Mouse (Mus musculus) intestine, embryonic 15.5 days (tissue): ENCODE data around the gene Slc45a3. TPM values are rescaled to one million over a fixed set of nuclear protein-coding genes. Genes with fewer than 3 reads are reported as not detected.

ENCODE experiments used
- ATAC-seq: fragments of 200-750 bp; cut with Nextera tagmentation; 2 replicates; pipeline ENCODE4 v1.8.0; 2017; ENCODE audit warnings: moderate TSS enrichment, moderate library complexity
- H3K27ac ChIP-seq: fragments of 300-500 bp; sonication (generic); 2 replicates; pipeline ENCODE4 v1.5.1; 2015; ENCODE audit warnings: mild to moderate bottlenecking, inconsistent platforms
- H3K27me3 ChIP-seq: fragments of 300-500 bp; sonication (generic); replicated peaks from 2 replicates; pipeline ENCODE4 v1.6.1; 2015; ENCODE audit warnings: inconsistent platforms
- H3K36me3 ChIP-seq: fragments of 300-500 bp; sonication (generic); 2 replicates; pipeline ENCODE4 v1.6.1; 2015; ENCODE audit warnings: inconsistent platforms
- H3K4me1 ChIP-seq: fragments of 300-500 bp; sonication (generic); replicated peaks from 2 replicates; pipeline ENCODE4 v1.6.1; 2015; ENCODE audit warnings: inconsistent platforms
- H3K4me2 ChIP-seq: fragments of 300-500 bp; sonication (generic); replicated peaks from 2 replicates; pipeline ENCODE4 v1.6.1; 2015; ENCODE audit warnings: mild to moderate bottlenecking, inconsistent platforms
- H3K4me3 ChIP-seq: fragments of 300-500 bp; sonication (generic); replicated peaks from 2 replicates; pipeline ENCODE4 v1.5.1; 2015; ENCODE audit warnings: inconsistent platforms
- H3K9ac ChIP-seq: fragments of 300-500 bp; sonication (generic); 2 replicates; pipeline ENCODE4 v1.6.1; 2015; ENCODE audit warnings: inconsistent platforms
- H3K9me3 ChIP-seq: fragments of 300-500 bp; sonication (generic); 2 replicates; pipeline ENCODE4 v1.6.1; 2016; ENCODE audit warnings: inconsistent platforms
- WGBS: fragments of 180-500 bp; shearing (Covaris S2); methylation state at CpG from one replicate; pipeline ENCODE4 v1.1.7; 2015; 5-methylcytosine and 5-hydroxymethylcytosine counted together
- polyA plus RNA-seq: library from polyadenylated mRNA; unstranded; fragments of >200 nt; fragmentation: Nextera tagmentation; extraction: Ambion mirVana; gene quantifications from 2 replicates; pipeline ENCODE4 v1.2.1, GENCODE M21; 2015

Gene Slc45a3
- polyA plus RNA-seq, 1 experiment from 2014 or later = 2.8 TPM

GRCm38 (mm10) chr1:132005466-132005865 lies 42.7 kb downstream of the Slc45a3 start:
- Histone ChIP-seq H3K4me3 (no peak overlapping the region), H3K4me2 (no peak overlapping the region)
- WGBS = 90% methylated on average over 1 of the region's 1 CpGs

DNA sequence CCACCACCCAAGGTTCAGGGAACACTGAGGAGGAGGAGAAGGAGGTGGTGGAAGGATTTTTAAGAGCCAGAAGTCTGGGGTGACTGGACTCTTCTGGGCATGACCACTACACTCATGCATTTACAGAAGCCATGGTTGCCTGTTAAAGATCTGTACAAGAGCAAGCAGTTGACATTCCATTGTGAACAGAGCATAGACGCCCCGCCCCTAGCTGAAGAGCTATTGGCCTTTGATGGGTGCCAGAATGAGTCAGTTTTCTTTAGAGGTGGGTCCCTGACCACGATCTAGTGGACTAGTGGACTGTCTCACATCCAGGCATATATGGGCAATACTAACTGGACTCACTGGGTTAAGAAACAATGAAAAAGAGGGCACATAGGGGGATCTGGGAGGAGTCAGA lies 43.3 kb downstream of the Slc45a3 start:
- no peak for ATAC-seq
- 73% methylated on average over 3 of the region's 3 CpGs for WGBS
- H3K27ac ChIP-seq = no peak overlapping the region
- peaks cover 14% of the 10 kb centered on the region for H3K4me1 ChIP-seq
- H3K9ac ChIP-seq = no peak overlapping the region
- no peaks in the 10 kb centered on the region for H3K36me3 ChIP-seq
- no peak overlapping the region for H3K4me3 ChIP-seq
- H3K4me2 ChIP-seq = no peak overlapping the region
- H3K9me3 ChIP-seq = no peaks in the 10 kb centered on the region
- H3K27me3 ChIP-seq = no peaks in the 10 kb centered on the region

More at GRCm38 (mm10) chr1:132005466-132005865, 42.7 kb downstream of the Slc45a3 start:
- Histone ChIP-seq H3K9me3 (no peaks in the 10 kb centered on the region), H3K9ac (no peak overlapping the region), H3K36me3 (no peaks in the 10 kb centered on the region), H3K4me1 (peaks cover 13% of the 10 kb centered on the region), H3K27me3 (no peaks in the 10 kb centered on the region), H3K27ac (no peak overlapping the region)
- ATAC-seq = no peak

DNA sequence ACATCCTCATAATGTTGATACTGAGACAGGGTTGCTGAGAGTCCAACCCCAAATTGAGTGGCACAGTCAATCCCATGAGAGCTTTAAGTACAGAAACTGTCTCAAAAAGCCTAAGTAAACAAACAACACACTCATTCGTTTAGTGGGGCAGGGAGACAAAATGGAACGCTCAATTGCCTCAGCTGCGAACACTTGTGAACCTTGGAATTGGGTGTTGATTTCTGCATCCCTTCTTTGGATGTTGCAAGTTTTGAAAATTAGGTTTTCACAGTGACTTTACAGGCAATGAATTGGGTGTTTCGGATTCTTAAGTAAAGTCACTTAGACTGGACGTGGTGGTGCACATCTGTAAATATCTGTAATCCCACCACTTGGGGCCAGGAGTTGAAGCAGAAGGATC lies 44.0 kb downstream of the Slc45a3 start:
- H3K4me3 ChIP-seq = peak overlapping the region; percentile 76
- no peak for ATAC-seq
- H3K9ac ChIP-seq = peak overlapping the region; percentile 1; the same call in 1 of the 2 replicates
- peak overlapping the region; percentile 98; the same call in 1 of the 2 replicates for H3K27ac ChIP-seq
- 14% methylated on average over 5 of the region's 5 CpGs for WGBS
- no peaks in the 10 kb centered on the region for H3K27me3 ChIP-seq
- peaks cover 14% of the 10 kb centered on the region for H3K4me1 ChIP-seq
- no peaks in the 10 kb centered on the region for H3K9me3 ChIP-seq
- H3K4me2 ChIP-seq = peak overlapping the region; percentile 58
- H3K36me3 ChIP-seq = no peaks in the 10 kb centered on the region

GRCm38 (mm10) chr1:132007282-132007815 lies 44.6 kb downstream of the Slc45a3 start, which contains the start of gene Elk4:
Gene Elk4, plus strand, starts transcription at chr1:132007607.
- no peaks in the 10 kb centered on the region for H3K36me3 ChIP-seq
- H3K4me2 ChIP-seq = peak within 1 kb of the TSS; percentile 59
- no peaks in the 10 kb centered on the region for H3K27me3 ChIP-seq
- peak; percentile 92 for ATAC-seq
- H3K9me3 ChIP-seq = no peaks in the 10 kb centered on the region
- peak within 1 kb of the TSS; percentile 98 for H3K27ac ChIP-seq
- WGBS = under 1% methylated on average over 60 of the region's 61 CpGs
- peak within 1 kb of the TSS; percentile 95 for H3K9ac ChIP-seq
- H3K4me1 ChIP-seq = peaks cover 14% of the 10 kb centered on the region
- H3K4me3 ChIP-seq = peak within 1 kb of the TSS; percentile 76

- WGBS = under 1% methylated on average over 63 of the region's 72 CpGs
- Histone ChIP-seq H3K4me2 (peak overlapping the region; percentile 59), H3K27me3 (no peaks in the 10 kb centered on the region), H3K9me3 (no peaks in the 10 kb centered on the region), H3K36me3 (no peaks in the 10 kb centered on the region), H3K4me3 (peak overlapping the region; percentile 76), H3K4me1 (peaks cover 14% of the 10 kb centered on the region), H3K27ac (peak overlapping the region; percentile 98), H3K9ac (peak overlapping the region; percentile 95)
- ATAC-seq = peak; percentile 94
Observed at GRCm38 (mm10) chr1:132007828-132008827, 45.4 kb downstream of the Slc45a3 start.

GRCm38 (mm10) chr1:132008881-132009644 lies 46.3 kb downstream of the Slc45a3 start:
- Histone ChIP-seq H3K4me1 (peaks cover 14% of the 10 kb centered on the region), H3K36me3 (no peaks in the 10 kb centered on the region), H3K9ac (peak overlapping the region; percentile 95), H3K27me3 (no peaks in the 10 kb centered on the region), H3K27ac (no peak overlapping the region), H3K9me3 (no peaks in the 10 kb centered on the region), H3K4me2 (peak overlapping the region; percentile 59), H3K4me3 (peak overlapping the region; percentile 76)
- ATAC-seq = no peak
- 34% methylated on average over 8 of the region's 8 CpGs for WGBS

DNA sequence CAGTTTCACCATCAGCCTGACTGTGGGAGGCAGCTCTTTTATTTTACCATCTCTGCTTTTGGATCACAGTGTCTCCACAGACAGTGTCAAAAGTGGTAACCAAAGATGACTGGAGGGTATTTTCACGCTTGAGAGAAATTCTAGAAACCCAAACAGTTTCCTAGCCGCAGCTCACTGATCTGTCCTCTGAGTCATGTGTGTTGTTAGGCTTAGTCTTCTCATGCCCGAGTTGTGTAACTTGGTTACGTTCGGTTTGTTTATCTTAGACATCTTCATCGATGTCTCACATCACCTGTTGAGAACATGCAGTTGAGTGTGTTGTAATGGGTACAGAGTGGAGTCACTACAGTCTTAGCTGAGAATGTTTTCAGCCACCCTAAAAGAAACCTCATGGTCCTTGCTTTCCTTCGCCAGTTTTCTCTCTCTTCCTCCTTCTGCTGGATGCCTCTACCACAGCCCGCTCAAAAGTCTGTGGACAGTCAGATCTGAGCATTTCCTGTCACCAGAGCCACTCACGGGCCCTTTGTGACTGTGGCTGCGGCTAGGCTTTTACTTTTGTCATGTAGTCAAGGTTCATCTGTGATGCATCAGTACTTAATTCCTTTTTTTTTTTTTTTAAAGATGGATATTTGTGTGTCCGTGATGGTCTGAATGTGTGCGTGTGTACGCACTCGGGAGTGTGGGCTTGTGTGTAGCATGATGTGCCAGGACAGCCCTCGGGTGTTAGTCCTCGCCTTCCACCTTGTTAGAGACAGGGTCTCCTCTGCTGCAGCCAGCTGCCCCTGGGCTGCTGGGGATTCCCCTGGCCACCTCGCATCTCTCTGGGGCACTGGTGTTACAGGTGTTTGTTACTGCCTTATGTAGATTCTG lies 48.1 kb downstream of the Slc45a3 start:
- Histone ChIP-seq H3K27ac (no peak overlapping the region), H3K4me2 (no peak overlapping the region), H3K4me1 (peaks cover 14% of the 10 kb centered on the region), H3K9me3 (no peaks in the 10 kb centered on the region), H3K27me3 (no peaks in the 10 kb centered on the region), H3K36me3 (no peaks in the 10 kb centered on the region), H3K9ac (no peak overlapping the region), H3K4me3 (no peak overlapping the region)
- ATAC-seq = no peak
- WGBS = 82% methylated on average over 17 of the region's 17 CpGs

GRCm38 (mm10) chr1:132011785-132012184 lies 49.0 kb downstream of the Slc45a3 start:
- 79% methylated on average over 2 of the region's 2 CpGs for WGBS
- H3K4me2 ChIP-seq = no peak overlapping the region
- H3K9ac ChIP-seq = no peak overlapping the region
- no peak overlapping the region for H3K27ac ChIP-seq
- H3K9me3 ChIP-seq = no peaks in the 10 kb centered on the region
- no peaks in the 10 kb centered on the region for H3K36me3 ChIP-seq
- no peak overlapping the region for H3K4me3 ChIP-seq
- H3K27me3 ChIP-seq = no peaks in the 10 kb centered on the region
- peaks cover 12% of the 10 kb centered on the region for H3K4me1 ChIP-seq
- no peak for ATAC-seq

- 84% methylated on average over 8 of the region's 8 CpGs for WGBS
- Histone ChIP-seq H3K27ac (no peak overlapping the region), H3K9ac (no peak overlapping the region), H3K9me3 (no peaks in the 10 kb centered on the region), H3K4me2 (no peak overlapping the region), H3K36me3 (peaks cover 3% of the 10 kb centered on the region), H3K4me1 (peaks cover 11% of the 10 kb centered on the region), H3K27me3 (no peaks in the 10 kb centered on the region), H3K4me3 (no peak overlapping the region)
- no peak for ATAC-seq
Observed at GRCm38 (mm10) chr1:132012861-132013260, 50.1 kb downstream of the Slc45a3 start.

- Histone ChIP-seq H3K36me3 (peaks cover 14% of the 10 kb centered on the region), H3K27me3 (no peaks in the 10 kb centered on the region), H3K4me1 (0 out of 2 replicates have a peak, but pooled peaks cover 3% of the 10 kb centered on the region), H3K9ac (no peak overlapping the region), H3K27ac (no peak overlapping the region), H3K9me3 (no peaks in the 10 kb centered on the region), H3K4me2 (no peak overlapping the region), H3K4me3 (no peak overlapping the region)
- ATAC-seq = no peak
- 100% methylated on average over 1 of the region's 1 CpGs for WGBS
Observed at GRCm38 (mm10) chr1:132014800-132015199, 52.0 kb downstream of the Slc45a3 start.

DNA sequence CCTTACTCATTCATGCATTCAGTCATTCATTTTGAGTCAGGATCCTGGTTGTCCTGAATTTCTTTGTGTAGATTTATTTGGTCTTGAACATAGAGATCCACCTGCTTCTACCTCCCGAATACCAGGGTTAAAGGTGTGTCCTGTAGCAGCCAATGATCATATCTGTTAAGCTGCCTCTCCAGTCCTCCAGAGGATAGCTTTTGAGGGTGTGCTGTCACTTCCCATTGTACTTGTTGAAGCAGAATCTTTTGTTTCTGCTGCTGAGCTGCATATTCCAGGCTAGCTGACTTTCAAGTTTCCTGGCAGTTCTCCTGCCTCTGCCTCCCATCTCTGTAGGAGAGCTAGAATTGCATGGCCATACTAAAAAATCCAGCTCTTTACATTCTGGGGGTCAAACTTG lies 53.9 kb downstream of the Slc45a3 start:
- H3K36me3 ChIP-seq = peaks cover 18% of the 10 kb centered on the region
- no peak overlapping the region for H3K4me2 ChIP-seq
- WGBS = 92% methylated on average over 1 of the region's 1 CpGs
- H3K4me1 ChIP-seq = no peaks in the 10 kb centered on the region
- H3K9me3 ChIP-seq = no peaks in the 10 kb centered on the region
- H3K27ac ChIP-seq = no peak overlapping the region
- no peak overlapping the region for H3K9ac ChIP-seq
- H3K4me3 ChIP-seq = no peak overlapping the region
- ATAC-seq = no peak
- no peaks in the 10 kb centered on the region for H3K27me3 ChIP-seq
